In the genomic region with DNA sequence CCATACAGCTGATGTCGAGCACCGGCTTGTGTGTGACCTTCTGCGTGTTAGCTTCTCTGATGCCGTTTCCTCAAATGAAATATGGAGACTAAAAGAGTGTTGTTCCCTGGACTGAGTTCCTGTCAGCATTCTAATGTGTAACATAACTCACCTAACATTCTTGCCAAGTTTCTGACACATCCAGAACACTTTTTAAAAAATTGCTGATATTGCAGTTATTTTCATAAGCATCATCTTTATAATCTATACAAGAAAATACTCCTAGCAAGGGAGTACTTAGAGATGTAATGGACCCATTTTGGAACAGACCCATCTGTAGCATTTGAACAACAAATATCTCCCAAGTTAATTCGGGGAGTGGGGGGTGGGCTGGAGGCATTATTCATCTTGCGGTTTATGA, we compare ENCODE assay signal across 18 mouse cellular contexts.
"Had no signal": no experiment of that assay in that cellular context is flagged by ENCODE, and none has a peak within 500 bp of the region (broad histone marks: within the 10 kb centered on the region; RNA-seq: fewer than 3 reads in every experiment).

No protein-coding gene starts in this region.

- H3K27ac ChIP-seq: kidney, embryonic 15.5 days; limb, embryonic 12.5 days; limb, embryonic 15.5 days; liver, embryonic 14.5 days; lung, embryonic 15.5 days; stomach, postnatal 0 days had no signal

- H3K4me3 ChIP-seq: kidney, embryonic 15.5 days; limb, embryonic 12.5 days; limb, embryonic 15.5 days; lung, embryonic 15.5 days had no signal

- DNase-seq: kidney, adult 11 months; kidney, adult 8-10 months; kidney, postnatal 25 days; layer of hippocampus, postnatal 36 days; left cerebral cortex, postnatal 4 days; liver, postnatal 0 days; lung, postnatal 14 days; lung, postnatal 4 days; midbrain, embryonic 14.5 days; right cerebral cortex, postnatal 4 days; thymus, adult 18-20 months; thymus, postnatal 36 days had no signal
